Mouse (Mus musculus): ENCODE measurements at regions not wholly inside any gene's neighbourhood (a gene's known extent, or its start where the extent isn't known, plus 50 kb on each side); places are given as distances from the start of the nearest gene placed in this dataset.

DNA sequence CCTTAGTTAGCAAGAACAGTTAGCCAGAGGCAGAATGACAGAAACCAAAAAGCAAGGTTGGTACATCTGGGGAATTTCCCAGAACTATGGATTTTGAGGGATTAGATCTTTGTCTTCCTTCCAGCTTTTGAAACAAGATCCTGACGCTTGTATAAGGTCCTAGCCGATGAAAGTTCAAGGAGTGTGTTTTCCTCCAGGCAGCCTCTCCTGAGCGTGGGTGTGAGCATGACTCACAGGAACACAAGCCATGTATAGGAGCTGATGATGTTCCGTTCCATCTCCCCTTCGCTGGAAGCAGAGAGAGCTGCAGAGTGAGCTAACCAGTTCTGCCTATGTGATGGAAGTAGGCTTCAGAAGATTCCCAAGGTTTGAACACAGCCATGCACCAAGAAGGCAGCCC lies 105.6 kb upstream of the Dhrs4 start:
- TF ChIP-seq CTCF (IDR thresholded peaks at IDR 0.05; ENCODE audit: borderline replicate concordance, control insufficient read depth, extremely low read depth, insufficient read depth, low read length, poor library complexity) = no peak
- TF ChIP-seq POLR2A (IDR thresholded peaks at IDR 0.05; ENCODE audit: control insufficient read depth, extremely low read depth, insufficient read depth, low read length, poor library complexity) = no peak
- Histone ChIP-seq H3K36me3 (ENCODE audit: control insufficient read depth, insufficient read depth, low read length) (no peaks in the 10 kb centered on the region), H3K4me3 (ENCODE audit: control insufficient read depth, insufficient read depth, low read length) (no peak overlapping the region), H3K4me1 (replicated peaks; ENCODE audit: control insufficient read depth, insufficient read depth, low read length) (no peaks in the 10 kb centered on the region), H3K27me3 (ENCODE audit: control insufficient read depth, insufficient read depth, low read length) (no peaks in the 10 kb centered on the region), H3K27ac (ENCODE audit: control insufficient read depth, insufficient read depth, low read length) (no peak overlapping the region)
- no peak for DNase-seq
- 93% methylated on average over 5 of the region's 5 CpGs for WGBS

DNA sequence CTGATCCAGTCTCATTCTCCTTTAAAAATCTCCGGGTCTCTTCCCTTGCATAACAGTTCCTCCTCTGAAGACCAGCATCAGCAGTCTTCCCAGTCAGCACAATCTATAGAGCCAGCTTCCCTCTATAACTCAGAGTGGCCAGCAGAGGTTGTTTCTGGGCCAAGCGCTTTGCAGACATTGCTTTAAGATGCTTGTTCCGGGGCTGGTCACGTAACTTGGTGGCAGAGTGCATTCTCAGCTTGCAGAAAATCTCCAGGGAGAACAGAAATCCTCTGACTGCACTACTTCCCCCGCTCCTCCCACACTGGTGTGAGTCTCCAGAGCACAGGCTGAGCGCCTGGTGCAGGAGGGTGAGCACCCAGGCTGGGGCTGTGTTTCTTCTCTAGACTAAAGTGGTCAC lies 91.8 kb upstream of the Dhrs4 start:
- no peaks in the 10 kb centered on the region for H3K27me3 ChIP-seq (ENCODE audit: control insufficient read depth, insufficient read depth, low read length)
- no peak overlapping the region for H3K27ac ChIP-seq (ENCODE audit: control insufficient read depth, insufficient read depth, low read length)
- H3K4me3 ChIP-seq (ENCODE audit: control insufficient read depth, insufficient read depth, low read length) = no peak overlapping the region
- no peak for DNase-seq
- H3K36me3 ChIP-seq (ENCODE audit: control insufficient read depth, insufficient read depth, low read length) = no peaks in the 10 kb centered on the region
- 37% methylated on average over 6 of the region's 6 CpGs for WGBS
- TF ChIP-seq POLR2A (IDR thresholded peaks at IDR 0.05; ENCODE audit: control insufficient read depth, extremely low read depth, insufficient read depth, low read length, poor library complexity) (no peak), CTCF (IDR thresholded peaks at IDR 0.05; ENCODE audit: borderline replicate concordance, control insufficient read depth, extremely low read depth, insufficient read depth, low read length, poor library complexity) (no peak)
- no peaks in the 10 kb centered on the region; the same call in 1 of the 2 replicates for H3K4me1 ChIP-seq (replicated peaks; ENCODE audit: control insufficient read depth, insufficient read depth, low read length)

DNA sequence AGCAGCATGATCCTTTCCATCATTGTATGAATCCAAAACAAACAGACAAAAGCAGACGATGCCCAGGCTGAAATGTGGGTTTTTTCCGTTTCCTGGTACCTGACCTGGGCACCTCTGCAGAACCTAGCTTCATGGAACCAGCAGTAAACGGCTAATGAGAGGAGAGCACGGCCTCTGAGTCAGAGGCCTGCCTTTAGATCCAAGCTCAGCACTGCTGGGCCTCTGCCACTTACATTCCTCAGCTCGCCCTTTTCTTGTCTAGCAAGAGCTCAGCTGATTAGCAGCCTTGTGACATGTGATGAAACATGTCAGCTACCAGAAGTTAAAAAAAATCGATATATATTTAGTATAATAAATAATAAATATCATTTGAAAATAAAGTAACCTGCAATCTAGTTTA lies 91.2 kb upstream of the Dhrs4 start:
- H3K27me3 ChIP-seq (ENCODE audit: control insufficient read depth, insufficient read depth, low read length) = no peaks in the 10 kb centered on the region
- no peak overlapping the region for H3K27ac ChIP-seq (ENCODE audit: control insufficient read depth, insufficient read depth, low read length)
- TF ChIP-seq CTCF (IDR thresholded peaks at IDR 0.05; ENCODE audit: borderline replicate concordance, control insufficient read depth, extremely low read depth, insufficient read depth, low read length, poor library complexity) (no peak), POLR2A (IDR thresholded peaks at IDR 0.05; ENCODE audit: control insufficient read depth, extremely low read depth, insufficient read depth, low read length, poor library complexity) (no peak)
- 79% methylated on average over 6 of the region's 6 CpGs for WGBS
- peaks cover 2% of the 10 kb centered on the region for H3K4me1 ChIP-seq (replicated peaks; ENCODE audit: control insufficient read depth, insufficient read depth, low read length)
- H3K36me3 ChIP-seq (ENCODE audit: control insufficient read depth, insufficient read depth, low read length) = no peaks in the 10 kb centered on the region
- DNase-seq = no peak
- no peak overlapping the region for H3K4me3 ChIP-seq (ENCODE audit: control insufficient read depth, insufficient read depth, low read length)

DNA sequence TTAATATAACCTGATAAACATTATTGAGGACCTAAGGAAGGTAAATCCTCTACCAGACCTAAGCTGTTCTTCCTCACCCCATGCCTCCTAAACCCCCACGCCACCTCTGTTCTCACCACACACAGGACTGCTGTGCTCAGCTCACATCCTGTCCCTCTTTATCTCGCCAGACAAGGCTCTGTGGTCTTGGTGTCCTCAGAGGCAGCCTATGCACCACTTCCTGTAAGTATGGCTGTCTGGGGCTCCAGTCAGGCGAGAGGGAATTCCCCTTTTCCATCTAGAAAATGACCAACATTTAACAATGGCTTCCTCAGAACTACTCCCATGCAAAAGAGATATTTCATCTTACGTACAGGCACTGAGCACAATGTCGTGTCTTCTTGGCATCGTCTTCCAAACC lies 86.2 kb upstream of the Dhrs4 start:
- no peaks in the 10 kb centered on the region for H3K36me3 ChIP-seq (ENCODE audit: control insufficient read depth, insufficient read depth, low read length)
- DNase-seq = peak; percentile 16
- H3K4me1 ChIP-seq (replicated peaks; ENCODE audit: control insufficient read depth, insufficient read depth, low read length) = peaks cover 8% of the 10 kb centered on the region
- no peak for TF ChIP-seq POLR2A (IDR thresholded peaks at IDR 0.05; ENCODE audit: control insufficient read depth, extremely low read depth, insufficient read depth, low read length, poor library complexity)
- TF ChIP-seq CTCF (IDR thresholded peaks at IDR 0.05; ENCODE audit: borderline replicate concordance, control insufficient read depth, extremely low read depth, insufficient read depth, low read length, poor library complexity) = no peak
- H3K27ac ChIP-seq (ENCODE audit: control insufficient read depth, insufficient read depth, low read length) = no peak overlapping the region
- 14% methylated on average over 6 of the region's 6 CpGs for WGBS
- no peak overlapping the region for H3K4me3 ChIP-seq (ENCODE audit: control insufficient read depth, insufficient read depth, low read length)
- H3K27me3 ChIP-seq (ENCODE audit: control insufficient read depth, insufficient read depth, low read length) = no peaks in the 10 kb centered on the region

DNA sequence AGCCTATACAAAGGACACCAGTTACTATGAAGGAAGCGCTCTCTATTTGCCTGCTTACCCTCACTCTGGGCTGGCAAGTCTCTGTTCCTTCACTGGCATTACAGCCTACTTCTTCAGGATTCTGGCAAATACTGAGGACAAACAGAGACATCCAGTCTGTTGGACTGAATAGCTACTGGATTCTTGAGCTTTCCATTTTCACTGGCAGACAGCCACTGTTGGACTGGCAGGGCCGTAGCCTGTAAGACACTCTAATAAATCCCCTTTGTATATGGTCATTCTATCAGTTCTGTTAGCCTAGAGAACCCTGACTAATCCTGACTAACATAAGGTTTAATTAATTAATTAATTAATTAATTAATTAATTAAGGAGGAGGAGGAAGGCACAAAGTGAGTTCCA lies 72.4 kb upstream of the Dhrs4 start:
- Histone ChIP-seq H3K27ac (ENCODE audit: control insufficient read depth, insufficient read depth, low read length) (no peak overlapping the region), H3K4me3 (ENCODE audit: control insufficient read depth, insufficient read depth, low read length) (no peak overlapping the region), H3K27me3 (ENCODE audit: control insufficient read depth, insufficient read depth, low read length) (no peaks in the 10 kb centered on the region), H3K4me1 (replicated peaks; ENCODE audit: control insufficient read depth, insufficient read depth, low read length) (no peaks in the 10 kb centered on the region), H3K36me3 (ENCODE audit: control insufficient read depth, insufficient read depth, low read length) (no peaks in the 10 kb centered on the region)
- TF ChIP-seq POLR2A (IDR thresholded peaks at IDR 0.05; ENCODE audit: control insufficient read depth, extremely low read depth, insufficient read depth, low read length, poor library complexity) (no peak), CTCF (IDR thresholded peaks at IDR 0.05; ENCODE audit: borderline replicate concordance, control insufficient read depth, extremely low read depth, insufficient read depth, low read length, poor library complexity) (no peak)
- DNase-seq = no peak
- WGBS = 98% methylated on average over 2 of the region's 2 CpGs
